Mouse (Mus musculus) bone marrow macrophage, adult 2 months (primary cell): ENCODE measurements around the gene Mical3. TPM values are rescaled to one million over a fixed set of nuclear protein-coding genes. Genes with fewer than 3 reads are reported as not detected.

ENCODE experiments used
- H3K27ac ChIP-seq: 2 replicates; pipeline ENCODE4 v1.5.1; 2012; ENCODE audit warnings: low read depth, low read length; ENCODE audit not compliant: insufficient read depth
- H3K4me1 ChIP-seq: 2 replicates; pipeline ENCODE4 v1.6.1; 2012; ENCODE audit warnings: low read length; ENCODE audit not compliant: control insufficient read depth, insufficient read depth
- H3K4me3 ChIP-seq: 2 replicates; pipeline ENCODE4 v1.5.1; 2012; ENCODE audit warnings: mild to moderate bottlenecking, low read length, moderate library complexity; ENCODE audit not compliant: insufficient read depth
- CTCF ChIP-seq: IDR thresholded peaks from 2 replicates; pipeline ENCODE4 v1.5.1; 2012; ENCODE audit warnings: low read depth, mild to moderate bottlenecking, low read length, moderate library complexity
- POLR2A ChIP-seq: IDR thresholded peaks from 2 replicates; pipeline ENCODE4 v1.6.1; 2012; ENCODE audit warnings: mild to moderate bottlenecking, low read depth, low read length, borderline replicate concordance
- polyA plus RNA-seq: library from polyadenylated mRNA; stranded (reverse); fragments of >200 nt; gene quantifications from 2 replicates; pipeline ENCODE4 v1.2.4, GENCODE M21; 2012; ENCODE audit not compliant: missing spikeins, insufficient read depth, insufficient read length

Gene Mical3
- polyA plus RNA-seq, 1 experiment: 4.1 TPM

DNA sequence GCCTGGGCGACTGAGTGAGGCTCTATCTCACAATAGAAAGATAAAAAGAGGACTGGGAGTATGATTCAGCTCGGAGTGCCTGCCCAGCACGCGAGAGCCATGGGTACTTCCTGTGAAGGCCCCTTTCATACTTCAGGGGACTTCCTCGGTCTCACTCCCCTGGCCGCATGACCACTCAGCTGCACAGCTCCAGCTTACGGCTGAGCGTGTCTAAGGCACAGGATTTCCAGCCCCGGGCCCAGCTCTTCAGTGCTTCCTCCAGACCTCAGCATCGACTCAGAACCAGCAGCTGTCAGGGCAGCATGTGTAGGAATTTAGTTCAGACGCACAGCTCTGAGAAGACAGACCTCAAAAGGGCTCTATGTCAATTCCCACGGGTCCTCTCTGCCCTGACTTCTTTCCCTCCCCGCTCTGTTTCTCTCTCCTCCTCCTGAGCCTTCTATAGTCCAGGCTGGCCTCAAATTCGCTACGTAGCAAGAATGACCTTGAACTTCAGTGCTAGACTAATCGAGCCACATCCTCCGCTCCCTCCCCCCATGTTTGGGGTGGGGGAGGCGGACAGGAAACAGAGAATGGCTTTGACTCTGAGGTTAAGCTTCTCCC lies 152.7 kb downstream of the Mical3 start:
- Histone ChIP-seq H3K4me3 (no peak overlapping the region), H3K27ac (no peak overlapping the region), H3K4me1 (peaks cover 11% of the 10 kb centered on the region)
- TF ChIP-seq CTCF (no peak), POLR2A (no peak)

GRCm38 (mm10) chr6:120976991-120977390 lies 153.8 kb downstream of the Mical3 start:
- no peak overlapping the region for H3K4me3 ChIP-seq
- no peak for TF ChIP-seq POLR2A
- TF ChIP-seq CTCF: no peak
- H3K27ac ChIP-seq: no peak overlapping the region
- H3K4me1 ChIP-seq: peaks cover 13% of the 10 kb centered on the region

DNA sequence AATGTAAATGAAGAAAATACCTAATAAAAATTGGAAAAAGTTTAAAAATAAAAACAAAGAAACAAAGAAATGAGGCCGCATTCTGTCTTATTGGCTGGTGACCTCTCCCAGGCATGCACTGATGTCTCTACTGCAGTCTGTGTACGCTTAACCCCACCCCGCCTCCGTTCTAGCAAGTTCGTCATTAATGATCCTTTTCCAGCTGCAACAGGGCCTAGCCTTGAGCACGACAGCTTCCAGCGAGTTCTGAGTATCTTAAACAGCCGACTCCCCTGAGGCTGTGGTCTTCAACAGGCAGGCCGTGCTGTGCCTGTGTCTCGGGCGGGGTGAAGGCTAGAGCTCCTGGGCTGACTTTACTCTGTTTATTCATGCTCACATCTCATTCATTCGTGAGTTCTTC lies 154.7 kb downstream of the Mical3 start:
- H3K27ac ChIP-seq: no peak overlapping the region
- peaks cover 9% of the 10 kb centered on the region for H3K4me1 ChIP-seq
- no peak for TF ChIP-seq POLR2A
- TF ChIP-seq CTCF: no peak
- no peak overlapping the region for H3K4me3 ChIP-seq

GRCm38 (mm10) chr6:120971797-120972590 lies 158.8 kb downstream of the Mical3 start:
- Histone ChIP-seq H3K4me1 (peaks cover 7% of the 10 kb centered on the region), H3K27ac (no peak overlapping the region), H3K4me3 (no peak overlapping the region)
- TF ChIP-seq POLR2A (no peak), CTCF (peak; percentile 99)

- Histone ChIP-seq H3K4me1 (peaks cover 7% of the 10 kb centered on the region), H3K27ac (no peak overlapping the region), H3K4me3 (no peak overlapping the region)
- no peak for TF ChIP-seq CTCF
- TF ChIP-seq POLR2A: no peak
These were observed 159.6 kb downstream of the Mical3 start for GRCm38 (mm10) chr6:120970939-120971796.

- H3K27ac ChIP-seq: no peak overlapping the region
- no peaks in the 10 kb centered on the region for H3K4me1 ChIP-seq
- H3K4me3 ChIP-seq: no peak overlapping the region
- no peak for TF ChIP-seq CTCF
- no peak for TF ChIP-seq POLR2A
These were observed 165.0 kb downstream of the Mical3 start for GRCm38 (mm10) chr6:120965814-120966213.

DNA sequence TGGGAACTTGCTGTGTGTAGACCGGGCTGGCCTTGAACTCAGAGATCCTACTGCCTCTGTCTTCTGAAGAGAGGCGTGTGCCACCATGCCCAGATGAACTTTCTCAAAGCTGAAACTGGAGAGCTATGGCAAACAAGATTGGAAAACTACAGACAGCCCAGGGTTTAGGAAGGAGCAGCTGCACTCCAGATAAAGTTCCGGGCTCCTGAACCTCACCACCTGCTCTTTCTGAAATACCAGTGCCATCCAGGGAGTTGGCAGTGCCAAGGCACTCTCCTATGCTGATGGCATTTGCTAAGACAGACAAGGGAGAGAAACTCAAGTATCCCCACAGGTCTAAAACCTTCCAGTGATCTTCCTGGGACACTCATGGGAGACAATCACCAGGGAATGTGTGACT lies 166.6 kb downstream of the Mical3 start:
- Histone ChIP-seq H3K27ac (no peak overlapping the region), H3K4me3 (no peak overlapping the region), H3K4me1 (peaks cover 4% of the 10 kb centered on the region)
- TF ChIP-seq POLR2A (no peak), CTCF (no peak)

- no peak overlapping the region for H3K4me3 ChIP-seq
- H3K4me1 ChIP-seq: peaks cover 29% of the 10 kb centered on the region
- TF ChIP-seq CTCF: no peak
- no peak for TF ChIP-seq POLR2A
These were observed 170.3 kb downstream of the Mical3 start for GRCm38 (mm10) chr6:120960338-120961030.

DNA sequence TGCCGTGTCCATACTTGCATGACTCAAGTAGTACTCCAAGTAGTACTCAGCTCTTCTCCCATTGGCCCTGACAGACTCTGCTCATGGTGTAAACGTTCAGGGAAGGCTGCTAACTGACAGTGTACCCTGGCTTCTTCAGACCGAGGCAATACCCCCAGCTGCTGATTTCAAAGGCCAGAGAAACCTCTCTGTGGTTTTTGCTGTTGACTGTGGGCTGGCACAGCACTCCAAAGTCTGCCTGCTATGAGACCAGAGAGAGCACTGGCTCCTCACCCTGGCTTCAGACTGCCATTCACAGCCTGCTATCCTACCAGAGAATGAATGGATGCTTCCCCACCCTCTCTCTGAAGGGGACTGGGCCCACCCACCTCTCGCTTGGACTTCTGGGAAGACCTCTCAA lies 173.5 kb downstream of the Mical3 start:
- Histone ChIP-seq H3K4me3 (no peak overlapping the region), H3K4me1 (peaks cover 52% of the 10 kb centered on the region), H3K27ac (peak overlapping the region; percentile 76)
- TF ChIP-seq POLR2A (0 out of 2 replicates have a peak, but pooled peaks have one; percentile 20), CTCF (no peak)

More at GRCm38 (mm10) chr6:120960338-120961030, 170.3 kb downstream of the Mical3 start:
- H3K27ac ChIP-seq: no peak overlapping the region
